Comparison of ENCODE assay signal across 36 mouse cellular contexts in genomic region chr7:72146849-72147248, GRCm38 (mm10).
"Had no signal": no experiment of that assay in that cellular context is flagged by ENCODE, and none has a peak within 500 bp of the region (broad histone marks: within the 10 kb centered on the region; RNA-seq: fewer than 3 reads in every experiment).

No protein-coding gene starts in this region.

- H3K4me3 ChIP-seq: heart, adult 2 months; heart, embryonic 10.5 days; heart, embryonic 12.5 days; heart, embryonic 13.5 days; heart, embryonic 15.5 days; hindbrain, embryonic 10.5 days; hindbrain, embryonic 12.5 days; hindbrain, embryonic 13.5 days; hindbrain, embryonic 15.5 days; intestine, embryonic 15.5 days; kidney, embryonic 15.5 days; layer of hippocampus, adult 2 months had no signal

- DNase-seq: heart, adult 18-20 months; heart, adult 2 months; heart, postnatal 10 days; heart, postnatal 14 days; heart, postnatal 36 days; heart, postnatal 4 days; kidney, adult 11 months; kidney, adult 2 months; kidney, adult 8-10 months; kidney, adult 9 months; kidney, postnatal 10 days; kidney, postnatal 14 days; kidney, postnatal 25 days; kidney, postnatal 36 days; kidney, postnatal 4 days; layer of hippocampus, adult 9-11 months; layer of hippocampus, postnatal 36 days had no signal

- H3K9me3 ChIP-seq: heart, embryonic 10.5 days; heart, embryonic 12.5 days; heart, embryonic 13.5 days; heart, embryonic 15.5 days; hindbrain, embryonic 10.5 days; hindbrain, embryonic 12.5 days; hindbrain, embryonic 13.5 days; hindbrain, embryonic 15.5 days; intestine, embryonic 15.5 days; kidney, embryonic 15.5 days had no signal

- H3K36me3 ChIP-seq: heart, embryonic 10.5 days; heart, embryonic 12.5 days; heart, embryonic 13.5 days; heart, embryonic 15.5 days; hindbrain, embryonic 10.5 days; hindbrain, embryonic 12.5 days; hindbrain, embryonic 13.5 days; hindbrain, embryonic 15.5 days; intestine, embryonic 15.5 days; kidney, embryonic 15.5 days had no signal

- H3K4me2 ChIP-seq: heart, embryonic 11.5 days; heart, embryonic 12.5 days; heart, embryonic 13.5 days; heart, embryonic 15.5 days; hindbrain, embryonic 12.5 days; hindbrain, embryonic 13.5 days; hindbrain, embryonic 14.5 days; hindbrain, embryonic 15.5 days; intestine, embryonic 15.5 days; kidney, embryonic 15.5 days had no signal

- H3K27me3 ChIP-seq: heart, embryonic 12.5 days; heart, embryonic 13.5 days; heart, embryonic 15.5 days; hindbrain, embryonic 12.5 days; hindbrain, embryonic 13.5 days; hindbrain, embryonic 15.5 days; intestine, embryonic 15.5 days; kidney, embryonic 15.5 days had no signal

- H3K27ac ChIP-seq: heart, adult 2 months; heart, embryonic 10.5 days; heart, embryonic 13.5 days; heart, embryonic 15.5 days; hindbrain, embryonic 10.5 days; hindbrain, embryonic 12.5 days; hindbrain, embryonic 13.5 days; hindbrain, embryonic 14.5 days; hindbrain, embryonic 15.5 days; hindbrain, postnatal 0 days; intestine, embryonic 15.5 days; kidney, embryonic 15.5 days; kidney, postnatal 0 days; layer of hippocampus, adult 2 months had no signal

- H3K4me1 ChIP-seq: heart, embryonic 10.5 days; heart, embryonic 12.5 days; heart, embryonic 13.5 days; heart, embryonic 15.5 days; hindbrain, embryonic 15.5 days; intestine, embryonic 15.5 days had no signal

- ATAC-seq: hindbrain, embryonic 16.5 days; hindbrain, postnatal 0 days; inflammation-experienced regulatory T-cells, adult 6 months; intestine, embryonic 15.5 days; intestine, embryonic 16.5 days; intestine, postnatal 0 days had no signal

- H3K9ac ChIP-seq: heart, embryonic 12.5 days; heart, embryonic 13.5 days; heart, embryonic 15.5 days; hindbrain, embryonic 12.5 days; hindbrain, embryonic 13.5 days; hindbrain, embryonic 14.5 days; hindbrain, embryonic 15.5 days; intestine, embryonic 15.5 days; kidney, embryonic 15.5 days had no signal
